Mouse (Mus musculus) cerebellum, adult 11-12 months (tissue): ENCODE results near the gene Prss46.

Experiments
- DNase-seq: peaks from one replicate; pipeline ENCODE4 v3.0.0; 2022

Prss46 gene

GRCm38 (mm10) chr9:110901204-110901603 is 56.9 kb downstream of the Prss46 start:
- no peak for DNase-seq

GRCm38 (mm10) chr9:110902271-110902670 is 58.0 kb downstream of the Prss46 start:
- DNase-seq = no peak
